Mouse (Mus musculus): ENCODE measurements around the gene Pgrmc2. TPM values are rescaled to one million over a fixed set of nuclear protein-coding genes. Genes with fewer than 3 reads are reported as not detected.

Pgrmc2 gene
- total RNA-seq, 2 experiments from 2014 or later = 45.9 to 46.6 TPM

- intact Hi-C loops (cut with DNase I) = loop anchor here (2.0 to 5.0 kb wide), 3 partner anchors 76 to 483 kb away; no protein-coding TSS in a partner anchor
- DNase-seq (ENCODE audit: low spot score in 2 of 2) = no peak
These were observed 1.2 kb downstream of the Pgrmc2 start for GRCm38 (mm10) chr3:41081474-41082301.

DNA sequence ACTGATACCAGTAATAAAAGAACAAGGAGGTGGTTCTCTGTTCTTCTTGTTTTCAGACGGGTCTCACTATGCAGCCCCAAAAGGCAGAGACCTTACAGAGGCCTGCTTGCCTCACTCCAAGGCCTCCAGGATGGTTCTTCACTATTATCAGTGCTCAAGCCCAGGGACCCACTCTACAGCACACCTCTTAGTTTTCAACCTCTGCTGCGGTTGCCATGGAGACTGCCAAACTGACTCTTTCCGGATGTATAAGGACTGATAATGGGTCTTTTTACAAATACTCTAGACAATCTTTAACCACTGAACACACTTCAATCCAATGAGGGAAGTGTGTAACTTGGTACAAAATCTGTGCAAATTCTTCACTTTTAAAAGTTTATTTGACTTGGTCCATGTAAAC is 2.1 kb downstream of the Pgrmc2 start:
- no peak for DNase-seq (ENCODE audit: low spot score in 2 of 2)
- intact Hi-C loops (cut with DNase I) = loop anchor here (5.0 kb wide), 2 partner anchors 77 to 128 kb away; no protein-coding TSS in a partner anchor

DNA sequence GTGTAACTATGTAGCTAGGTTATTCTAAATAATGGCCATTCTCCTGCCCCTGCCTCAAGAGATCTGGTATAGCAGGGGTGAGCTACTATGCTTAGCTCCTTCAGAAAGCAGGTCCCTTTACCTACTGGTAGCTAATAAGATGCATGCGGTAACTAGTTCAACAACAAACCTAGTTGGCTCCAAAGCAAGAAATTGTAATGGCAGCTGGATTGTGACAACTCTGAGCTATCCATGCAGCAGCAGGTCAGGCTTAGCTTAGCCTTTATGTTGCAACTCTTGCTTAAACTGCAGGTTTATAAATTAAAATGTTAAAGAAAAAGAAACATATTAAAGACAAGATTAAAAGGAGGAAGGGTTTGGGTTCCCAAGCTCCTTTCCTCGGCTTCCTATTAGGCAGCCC is 4.2 kb downstream of the Pgrmc2 start:
- DNase-seq (ENCODE audit: low spot score in 2 of 2) = no peak
- intact Hi-C loops (cut with DNase I) = no loop called here

- no peak for DNase-seq (ENCODE audit: low spot score in 2 of 2)
- intact Hi-C loops (cut with DNase I) = no loop called here
These were observed 7.5 kb downstream of the Pgrmc2 start for GRCm38 (mm10) chr3:41075376-41075775.

- intact Hi-C loops (cut with DNase I) = no loop called here
- DNase-seq (ENCODE audit: low spot score in 2 of 2) = no peak
These were observed 12.3 kb downstream of the Pgrmc2 start for GRCm38 (mm10) chr3:41070519-41070918.

DNA sequence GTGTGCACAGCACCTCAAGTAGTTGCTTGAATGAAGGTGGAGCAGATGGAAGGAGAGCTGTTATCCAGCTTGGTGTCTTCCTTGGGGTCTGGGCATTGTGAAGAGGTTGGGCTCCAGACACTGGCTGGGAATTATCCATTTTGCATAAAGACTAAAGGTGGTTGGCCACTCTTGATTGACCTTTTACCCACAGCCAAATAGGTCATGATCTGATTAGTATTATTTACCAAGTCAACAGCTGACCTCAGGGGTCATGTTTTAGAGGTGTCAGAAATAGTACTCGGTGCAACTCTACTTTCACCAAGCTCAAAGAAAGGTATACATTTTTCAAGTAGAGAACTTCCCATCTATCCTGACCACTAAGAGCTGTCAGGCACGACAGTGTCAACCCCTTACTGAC is 17.5 kb downstream of the Pgrmc2 start:
- intact Hi-C loops (cut with DNase I) = no loop called here
- DNase-seq (ENCODE audit: low spot score in 2 of 2) = no peak

DNA sequence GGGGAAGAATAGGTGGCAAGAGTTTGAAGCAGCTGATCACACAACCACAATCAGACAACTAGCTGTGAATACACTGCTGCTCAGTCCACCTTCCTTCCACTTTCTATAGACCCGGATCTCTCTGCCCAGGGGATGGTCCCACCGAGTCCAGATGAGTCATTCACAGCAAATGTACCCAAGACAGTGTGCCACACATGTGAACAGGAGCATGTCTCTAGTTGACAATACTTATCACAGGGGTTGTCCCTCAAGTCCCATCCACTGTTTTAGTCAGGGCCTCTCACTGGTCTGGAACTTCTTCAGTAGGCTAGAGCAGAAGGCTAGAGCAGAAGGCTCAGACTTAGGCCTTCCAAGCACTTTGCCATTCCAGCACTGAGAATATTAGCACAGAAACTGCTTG is 20.1 kb downstream of the Pgrmc2 start:
- intact Hi-C loops (cut with DNase I) = no loop called here
- no peak for DNase-seq (ENCODE audit: low spot score in 2 of 2)

DNA sequence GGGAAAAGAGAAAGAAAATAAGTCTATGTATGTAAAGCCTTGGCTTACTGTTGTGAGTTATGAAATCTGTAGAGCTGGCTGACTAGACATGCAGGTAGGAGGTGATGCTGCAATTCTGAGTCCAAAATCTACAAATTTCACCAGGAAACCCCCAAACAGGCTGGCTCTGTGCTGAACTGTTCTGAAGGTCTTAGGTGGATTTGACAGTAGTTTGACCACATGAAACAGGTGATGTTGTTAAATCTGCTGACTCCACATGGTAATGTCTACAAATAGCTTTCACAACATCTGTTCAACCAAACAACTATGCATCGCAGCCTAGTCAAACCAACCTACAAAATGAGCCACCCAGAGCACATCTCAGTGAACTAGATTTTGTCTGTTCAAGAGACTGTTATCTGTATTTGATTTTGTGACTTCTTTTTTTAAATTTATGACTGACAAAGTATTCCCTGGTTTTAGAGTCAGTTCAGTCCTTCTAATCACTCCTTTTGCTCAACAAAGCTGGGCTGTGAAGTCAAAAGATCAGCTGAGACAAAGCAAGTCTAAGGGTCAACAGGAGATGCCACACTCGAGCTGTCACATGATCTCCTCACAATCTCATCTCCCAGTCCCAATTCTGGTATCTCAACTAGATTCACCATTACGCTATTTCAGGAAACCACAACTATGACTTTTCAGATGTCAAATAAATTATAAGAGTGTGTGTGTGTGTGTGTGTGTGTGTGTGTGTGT is 20.8 kb downstream of the Pgrmc2 start:
- no peak for DNase-seq (ENCODE audit: low spot score in 2 of 2)
- intact Hi-C loops (cut with DNase I) = no loop called here

GRCm38 (mm10) chr3:41059249-41059648 is 23.6 kb downstream of the Pgrmc2 start:
- intact Hi-C loops (cut with DNase I) = no loop called here
- DNase-seq (ENCODE audit: low spot score in 2 of 2) = no peak

- intact Hi-C loops (cut with DNase I) = no loop called here
- DNase-seq (ENCODE audit: low spot score in 2 of 2) = peak; percentile 69 to 72
These were observed 24.5 kb downstream of the Pgrmc2 start for GRCm38 (mm10) chr3:41058395-41058794.

DNA sequence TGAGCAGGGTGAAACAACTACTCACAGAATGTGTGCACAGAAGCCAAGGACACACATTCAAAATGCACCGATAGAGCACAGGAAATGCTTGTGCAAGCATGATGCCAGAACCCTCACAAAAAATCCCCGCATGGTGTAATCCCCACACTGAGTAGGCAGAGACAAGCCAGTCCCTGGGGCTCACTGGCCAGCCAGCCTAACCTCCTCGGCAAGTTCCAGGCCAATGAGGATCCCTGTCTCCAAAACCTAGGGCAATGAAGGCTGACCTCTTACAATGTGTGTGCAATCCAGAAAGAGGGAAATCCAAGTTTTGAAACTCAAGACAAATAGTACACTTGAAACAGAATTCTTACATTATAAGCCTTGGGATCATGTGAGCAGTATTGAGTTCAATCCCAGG is 29.5 kb downstream of the Pgrmc2 start:
- intact Hi-C loops (cut with DNase I) = no loop called here
- DNase-seq (ENCODE audit: low spot score in 2 of 2) = no peak

- no peak for DNase-seq (ENCODE audit: low spot score in 2 of 2)
- intact Hi-C loops (cut with DNase I) = no loop called here
These were observed 35.0 kb downstream of the Pgrmc2 start for GRCm38 (mm10) chr3:41047838-41048237.

- no peak for DNase-seq (ENCODE audit: low spot score in 2 of 2)
- intact Hi-C loops (cut with DNase I) = no loop called here
These were observed 39.0 kb downstream of the Pgrmc2 start for GRCm38 (mm10) chr3:41043756-41044354.

GRCm38 (mm10) chr3:41042195-41042938 is 40.5 kb downstream of the Pgrmc2 start:
- peak; percentile 43 to 90 for DNase-seq (ENCODE audit: low spot score in 2 of 2)
- intact Hi-C loops (cut with DNase I) = no loop called here

- no peak for DNase-seq (ENCODE audit: low spot score in 2 of 2)
- intact Hi-C loops (cut with DNase I) = no loop called here
These were observed 41.6 kb downstream of the Pgrmc2 start for GRCm38 (mm10) chr3:41041241-41041640.

GRCm38 (mm10) chr3:41038297-41038916 is 44.4 kb downstream of the Pgrmc2 start:
- no peak for DNase-seq (ENCODE audit: low spot score in 2 of 2)
- intact Hi-C loops (cut with DNase I) = no loop called here

- DNase-seq (ENCODE audit: low spot score in 2 of 2) = no peak
- intact Hi-C loops (cut with DNase I) = no loop called here
These were observed 51.3 kb downstream of the Pgrmc2 start for GRCm38 (mm10) chr3:41031286-41032210.

GRCm38 (mm10) chr3:41030705-41031104 is 52.1 kb downstream of the Pgrmc2 start:
- intact Hi-C loops (cut with DNase I) = no loop called here
- DNase-seq (ENCODE audit: low spot score in 2 of 2) = no peak

All from left cerebral cortex, postnatal 14 days (tissue).